Mouse (Mus musculus): ENCODE data around the gene Abcg8.

GRCm38 (mm10) chr17:84687994-84688393 lies 11.9 kb downstream of the Abcg8 start:
- TF ChIP-seq CTCF (IDR thresholded peaks at IDR 0.05) (no peak), EP300 (IDR thresholded peaks at IDR 0.05; ENCODE audit: insufficient read depth, low read depth, low read length) (no peak), POLR2A (IDR thresholded peaks at IDR 0.05; ENCODE audit: insufficient read depth, low read depth, low read length) (no peak)
